Mouse (Mus musculus) hindbrain, postnatal 0 days (tissue): ENCODE measurements around the gene Rem1. TPM values are rescaled to one million over a fixed set of nuclear protein-coding genes. Genes with fewer than 3 reads are reported as not detected.
A peak's percentile ranks its signal among the peaks of the same experiment; 100 is the strongest.

ENCODE experiments used
- ATAC-seq: fragments of 200-750 bp; cut with Nextera tagmentation; 2 replicates; pipeline ENCODE4 v1.8.0; 2017; ENCODE audit warnings: mild to moderate bottlenecking, moderate TSS enrichment, moderate library complexity
- DNase-seq: peaks from one replicate; pipeline ENCODE4 v3.0.0-alpha.2; 2015; ENCODE audit warnings: low spot score
- H3K27ac ChIP-seq: fragments of 300-500 bp; sonication (generic); 2 replicates; pipeline ENCODE4 v1.5.1; 2014; ENCODE audit warnings: mild to moderate bottlenecking
- H3K27me3 ChIP-seq: fragments of 300-500 bp; sonication (generic); 2 replicates; pipeline ENCODE4 v1.6.1; 2014; ENCODE audit warnings: low read length, mixed read lengths; ENCODE audit not compliant: insufficient read depth
- H3K36me3 ChIP-seq: fragments of 300-500 bp; sonication (generic); 2 replicates; pipeline ENCODE4 v1.6.1; 2014; ENCODE audit warnings: low read length, mixed read lengths; ENCODE audit not compliant: insufficient read depth
- H3K4me1 ChIP-seq: fragments of 300-500 bp; sonication (generic); 2 replicates; pipeline ENCODE4 v1.6.1; 2014; ENCODE audit warnings: antibody characterized with exemption, low read length, mixed read lengths; ENCODE audit not compliant: insufficient read depth
- H3K4me2 ChIP-seq: fragments of 300-500 bp; sonication (generic); 2 replicates; pipeline ENCODE4 v1.6.1; 2014; ENCODE audit warnings: low read depth, mild to moderate bottlenecking, low read length, moderate library complexity, mixed read lengths
- H3K4me3 ChIP-seq: fragments of 300-500 bp; sonication (generic); 2 replicates; pipeline ENCODE4 v1.5.1; 2014; ENCODE audit warnings: low read length
- H3K9ac ChIP-seq: fragments of 300-500 bp; sonication (generic); replicated peaks from 2 replicates; pipeline ENCODE4 v1.6.1; 2014; ENCODE audit warnings: mild to moderate bottlenecking, low read length, moderate library complexity, mixed read lengths
- H3K9me3 ChIP-seq: fragments of 300-500 bp; sonication (generic); 2 replicates; pipeline ENCODE4 v1.6.1; 2016; ENCODE audit warnings: low read length, mixed read lengths
- CTCF ChIP-seq: IDR thresholded peaks from 2 replicates; pipeline ENCODE4 v1.5.1; 2016; ENCODE audit warnings: antibody characterized with exemption, control low read depth, low read depth
- WGBS: fragments of 180-500 bp; shearing (Covaris S2); extraction: QIAGEN DNeasy Blood & Tissue Kit; methylation state at CpG from one replicate; pipeline ENCODE4 v1.1.7; 2014; 5-methylcytosine and 5-hydroxymethylcytosine counted together
- polyA plus RNA-seq: library from polyadenylated mRNA; unstranded; fragments of >200 nt; fragmentation: Nextera tagmentation; extraction: Ambion mirVana; gene quantifications from 2 replicates; pipeline ENCODE4 v1.2.1, GENCODE M21; 2015
- total RNA-seq: library from RNA; depleted of rRNA; stranded (reverse); fragments of >200 nt; gene quantifications from 2 replicates; pipeline ENCODE4 v1.2.3, GENCODE M21; 2014

Rem1 gene
- total and polyA plus RNA-seq, 2 experiments from 2014 or later = 0.65 to 1.0 TPM

DNA sequence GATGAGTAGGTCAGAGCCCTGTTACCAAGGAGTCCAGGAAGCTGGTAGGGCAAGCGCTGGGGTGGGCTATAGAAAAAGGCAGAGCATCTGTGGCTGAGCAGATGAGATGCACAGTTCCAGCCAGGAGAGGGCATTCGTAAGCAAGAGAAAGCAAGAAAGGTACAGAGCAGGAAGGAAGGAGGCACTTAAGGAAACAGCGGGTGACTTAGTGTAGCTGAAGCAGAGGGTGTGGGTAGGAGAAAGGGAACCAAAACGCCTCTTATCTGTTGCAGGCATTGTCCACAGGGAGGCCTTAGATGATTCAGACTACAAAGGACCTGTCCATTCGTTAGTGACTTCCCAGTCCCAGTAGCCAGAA, 44.9 kb downstream of the Rem1 start:
- Histone ChIP-seq H3K4me1 (peaks cover 14% of the 10 kb centered on the region; the same call in 1 of the 2 replicates), H3K9ac (peak overlapping the region; percentile 91), H3K9me3 (no peaks in the 10 kb centered on the region), H3K4me2 (peak overlapping the region; percentile 74), H3K4me3 (peak overlapping the region; percentile 87), H3K36me3 (0 out of 2 replicates have a peak, but pooled peaks cover 2% of the 10 kb centered on the region), H3K27me3 (no peaks in the 10 kb centered on the region), H3K27ac (0 out of 2 replicates have a peak overlapping the region, but pooled peaks have one; percentile 97)
- TF ChIP-seq CTCF = peak; percentile 73
- DNase-seq (peak; percentile 78), ATAC-seq (peak; percentile 55; the same call in 1 of the 2 replicates)
- WGBS = 20% methylated on average over 5 of the region's 5 CpGs

DNA sequence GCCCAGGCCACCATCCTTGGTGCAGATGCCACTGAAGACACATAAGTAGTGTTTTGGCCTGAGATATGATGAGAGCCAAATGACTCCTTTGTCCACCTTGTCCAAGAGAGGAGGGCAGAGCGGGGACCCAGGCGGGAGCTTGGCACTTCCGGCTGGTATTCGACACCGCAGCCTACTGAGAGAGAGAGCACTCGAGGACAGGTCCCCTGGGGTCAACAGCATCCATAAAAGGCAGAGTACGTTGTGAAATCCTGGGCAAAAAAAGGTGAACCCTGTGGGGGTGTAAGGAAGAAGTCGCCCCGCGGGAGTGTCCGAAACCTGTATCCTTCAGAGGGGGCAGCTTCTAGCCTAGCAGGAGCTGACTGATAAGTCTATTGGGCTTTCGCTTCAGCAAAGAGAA, 45.4 kb downstream of the Rem1 start:
- peak overlapping the region; percentile 74 for H3K4me2 ChIP-seq
- peaks cover 14% of the 10 kb centered on the region; the same call in 1 of the 2 replicates for H3K4me1 ChIP-seq
- DNase-seq (no peak), ATAC-seq (no peak)
- H3K9ac ChIP-seq = peak overlapping the region; percentile 31; the same call in 1 of the 2 replicates
- 74% methylated on average over 12 of the region's 12 CpGs for WGBS
- peaks cover 8% of the 10 kb centered on the region; the same call in 1 of the 2 replicates for H3K36me3 ChIP-seq
- no peaks in the 10 kb centered on the region for H3K27me3 ChIP-seq
- peak overlapping the region; percentile 87 for H3K4me3 ChIP-seq
- no peak overlapping the region for H3K27ac ChIP-seq
- H3K9me3 ChIP-seq = no peaks in the 10 kb centered on the region
- no peak for TF ChIP-seq CTCF

DNA sequence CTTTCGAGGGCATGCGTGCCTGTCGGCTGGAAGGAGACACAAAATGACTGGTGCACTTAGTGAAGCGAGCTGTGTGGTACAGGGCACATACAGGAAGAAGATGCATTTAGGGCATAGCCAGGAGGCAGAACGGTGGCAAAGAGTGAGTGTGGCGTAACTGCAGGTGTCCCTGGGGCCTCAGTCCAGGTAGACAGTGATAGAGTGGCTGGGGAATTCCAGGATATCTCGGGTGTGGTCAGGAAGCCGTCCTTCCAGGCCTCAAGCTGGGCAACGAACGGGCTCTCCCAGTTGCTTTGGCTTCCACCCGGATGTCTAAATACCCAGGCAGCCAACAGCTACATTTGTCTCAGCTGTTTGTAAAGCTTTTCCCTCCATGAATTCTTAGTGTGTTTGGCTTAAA, 47.4 kb downstream of the Rem1 start:
- DNase-seq = no peak
- TF ChIP-seq CTCF = no peak
- no peak overlapping the region for H3K27ac ChIP-seq
- H3K4me2 ChIP-seq = 0 out of 2 replicates have a peak overlapping the region, but pooled peaks have one; percentile 13
- no peak overlapping the region for H3K9ac ChIP-seq
- ATAC-seq = no peak
- H3K4me1 ChIP-seq = peaks cover 14% of the 10 kb centered on the region; the same call in 1 of the 2 replicates
- H3K9me3 ChIP-seq = no peaks in the 10 kb centered on the region
- WGBS = 75% methylated on average over 11 of the region's 11 CpGs
- no peaks in the 10 kb centered on the region for H3K27me3 ChIP-seq
- H3K36me3 ChIP-seq = peaks cover 20% of the 10 kb centered on the region
- H3K4me3 ChIP-seq = no peak overlapping the region

DNA sequence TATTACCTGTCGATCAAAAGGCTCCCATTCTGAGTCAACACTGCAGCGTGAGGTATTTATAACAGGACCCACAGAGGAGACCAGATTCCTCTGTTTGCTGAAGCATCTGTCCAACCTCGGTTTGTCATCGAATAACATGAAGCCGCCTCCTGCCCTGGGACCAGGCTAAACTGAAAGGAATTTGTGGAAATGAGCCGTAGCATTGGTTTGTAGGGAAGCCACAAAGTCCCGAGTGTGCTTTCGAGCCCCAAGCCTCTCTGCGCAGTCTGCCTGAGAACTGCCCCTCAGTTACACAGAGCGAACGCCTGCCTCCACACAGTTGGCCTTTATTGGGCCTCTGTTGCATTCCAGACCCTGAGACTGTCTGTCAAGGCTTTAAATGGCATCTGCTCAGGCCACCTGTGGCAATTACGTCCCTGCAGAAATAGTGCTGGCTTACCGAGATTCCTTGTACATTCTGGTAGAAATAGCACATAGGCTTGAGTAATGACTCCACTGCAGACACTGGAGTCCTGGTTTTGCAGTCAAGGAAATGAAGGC, 48.6 kb downstream of the Rem1 start:
- no peak for TF ChIP-seq CTCF
- ATAC-seq (no peak), DNase-seq (no peak)
- no peak overlapping the region for H3K4me3 ChIP-seq
- H3K27me3 ChIP-seq = no peaks in the 10 kb centered on the region
- peaks cover 14% of the 10 kb centered on the region; the same call in 1 of the 2 replicates for H3K4me1 ChIP-seq
- H3K9ac ChIP-seq = no peak overlapping the region
- 83% methylated on average over 13 of the region's 13 CpGs for WGBS
- peaks cover 21% of the 10 kb centered on the region for H3K36me3 ChIP-seq
- no peaks in the 10 kb centered on the region for H3K9me3 ChIP-seq
- H3K4me2 ChIP-seq = no peak overlapping the region
- no peak overlapping the region for H3K27ac ChIP-seq

DNA sequence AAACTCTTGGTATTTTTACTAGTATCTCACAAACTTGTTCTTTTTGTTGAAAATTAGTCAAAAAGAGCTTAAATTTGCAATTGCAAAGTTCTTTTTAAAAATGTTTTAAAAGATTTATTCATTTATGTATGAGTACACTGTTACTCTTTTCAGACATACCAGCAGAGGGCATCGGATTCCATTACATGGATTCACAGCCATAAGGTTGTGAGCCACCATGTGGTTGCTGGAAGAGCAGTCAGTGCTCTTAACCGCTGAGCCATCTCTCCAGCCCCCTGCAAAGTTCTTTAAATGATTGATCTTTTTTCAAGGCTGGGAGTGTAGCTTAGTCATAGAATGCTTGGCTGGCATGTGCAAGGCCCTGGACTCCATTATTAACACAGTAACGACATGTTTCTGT, 51.6 kb downstream of the Rem1 start:
- Histone ChIP-seq H3K36me3 (peaks cover 51% of the 10 kb centered on the region), H3K4me2 (no peak overlapping the region), H3K9me3 (no peaks in the 10 kb centered on the region), H3K9ac (no peak overlapping the region), H3K4me3 (no peak overlapping the region), H3K4me1 (no peaks in the 10 kb centered on the region), H3K27me3 (no peaks in the 10 kb centered on the region), H3K27ac (no peak overlapping the region)
- WGBS = 39% methylated on average over 3 of the region's 3 CpGs
- peak; percentile 83 for TF ChIP-seq CTCF
- peak; percentile 85 for DNase-seq
- peak; percentile 44 for ATAC-seq

DNA sequence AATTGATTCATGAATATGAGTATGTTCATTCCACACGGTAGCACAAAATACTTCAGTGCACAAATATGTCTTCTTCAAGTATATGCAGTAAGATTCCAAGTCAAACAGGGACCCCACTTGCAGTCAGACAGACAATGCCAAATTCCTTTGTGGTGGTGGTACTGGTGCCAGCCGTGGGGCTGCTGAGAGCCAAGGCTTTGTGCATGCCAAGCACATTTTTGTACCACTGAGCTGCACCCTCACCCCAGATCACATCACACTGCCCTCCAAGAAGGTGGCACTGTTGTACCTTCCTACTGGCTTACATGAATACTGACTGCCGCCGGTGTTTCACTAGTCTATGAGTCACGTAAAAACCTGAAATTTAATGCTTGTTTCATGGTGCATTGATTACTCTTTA, 52.2 kb downstream of the Rem1 start:
- 58% methylated on average over 5 of the region's 5 CpGs for WGBS
- no peak for TF ChIP-seq CTCF
- Histone ChIP-seq H3K27me3 (no peaks in the 10 kb centered on the region), H3K4me2 (no peak overlapping the region), H3K4me3 (no peak overlapping the region), H3K36me3 (peaks cover 57% of the 10 kb centered on the region), H3K9me3 (no peaks in the 10 kb centered on the region), H3K9ac (no peak overlapping the region), H3K4me1 (no peaks in the 10 kb centered on the region), H3K27ac (0 out of 2 replicates have a peak overlapping the region, but pooled peaks have one; percentile 54)
- DNase-seq (no peak), ATAC-seq (no peak)

DNA sequence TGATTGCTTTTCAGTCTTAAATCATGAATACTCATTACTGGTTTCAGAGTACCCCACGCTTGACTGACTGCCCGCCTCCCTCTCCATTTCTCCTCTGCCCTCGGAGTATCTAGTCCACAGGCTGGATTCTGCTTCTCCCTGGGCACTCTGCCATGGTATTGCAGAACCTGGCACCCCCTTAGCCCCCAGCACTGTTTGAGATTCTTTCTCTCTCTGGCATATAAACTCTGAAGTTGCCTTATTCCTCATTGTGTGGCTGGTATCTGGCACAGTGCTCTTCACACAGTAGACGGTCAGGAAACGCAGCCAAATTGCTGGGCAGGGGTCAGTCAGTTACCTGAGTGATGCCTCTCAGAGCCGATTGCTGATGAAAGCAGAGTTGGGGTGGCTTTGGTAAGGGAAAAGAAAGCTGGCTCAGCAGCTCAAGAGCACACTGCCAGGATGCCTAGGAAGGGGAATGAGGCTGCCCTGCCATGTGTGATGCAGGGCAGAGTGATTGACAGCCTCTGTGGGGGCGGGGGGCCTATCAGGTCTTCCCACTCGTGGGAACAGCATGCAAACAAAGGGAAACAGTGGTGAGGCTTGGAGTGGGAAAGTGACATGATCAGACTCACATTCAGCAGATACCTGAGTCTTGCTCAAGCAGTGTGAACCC, 53.1 kb downstream of the Rem1 start:
- 53% methylated on average over 8 of the region's 8 CpGs for WGBS
- ATAC-seq (peak; percentile 73), DNase-seq (peak; percentile 62)
- no peak for TF ChIP-seq CTCF
- no peak overlapping the region for H3K4me2 ChIP-seq
- no peaks in the 10 kb centered on the region for H3K9me3 ChIP-seq
- peak overlapping the region; percentile 54; the same call in 1 of the 2 replicates for H3K27ac ChIP-seq
- H3K4me1 ChIP-seq = no peaks in the 10 kb centered on the region
- H3K4me3 ChIP-seq = no peak overlapping the region
- H3K36me3 ChIP-seq = peaks cover 66% of the 10 kb centered on the region
- H3K9ac ChIP-seq = no peak overlapping the region; the same call in 1 of the 2 replicates
- H3K27me3 ChIP-seq = no peaks in the 10 kb centered on the region
